Mouse (Mus musculus) embryo, embryonic 10.5 days (tissue): ENCODE measurements at regions not wholly inside any gene's neighbourhood (a gene's known extent, or its start where the extent isn't known, plus 50 kb on each side); places are given as distances from the start of the nearest gene placed in this dataset.

Experiments used
- DNase-seq: peaks from one replicate; pipeline ENCODE4 v3.0.0-alpha.2; 2015; ENCODE audit warnings: low spot score

GRCm38 (mm10) chr7:79201246-79201645 is 52.4 kb upstream of the Mfge8 start:
- no peak for DNase-seq

- no peak for DNase-seq
Measured at GRCm38 (mm10) chr7:79202336-79202735, 53.5 kb upstream of the Mfge8 start.

DNA sequence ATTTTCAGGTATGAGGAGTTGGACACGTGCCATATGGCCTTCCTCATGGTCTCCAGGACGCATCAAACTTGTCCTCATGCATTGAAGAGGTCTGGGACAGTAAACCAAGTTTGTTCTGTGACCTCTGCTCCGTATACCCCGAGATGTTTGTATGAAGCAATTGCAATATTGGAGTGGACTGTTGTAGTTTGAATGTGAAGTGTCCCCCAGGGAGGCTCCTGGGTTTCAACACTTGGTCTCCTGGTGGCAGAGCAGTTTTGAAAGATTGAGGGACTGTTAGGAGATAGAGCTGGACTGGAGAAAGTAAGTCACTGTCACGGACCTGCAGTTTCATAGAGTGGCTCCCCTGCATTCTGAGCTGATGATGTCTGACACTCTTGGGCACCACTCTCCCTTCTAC is 54.6 kb upstream of the Mfge8 start:
- DNase-seq, result no peak

GRCm38 (mm10) chr7:79207140-79207539 is 58.3 kb upstream of the Mfge8 start:
- DNase-seq, result peak; percentile 13

GRCm38 (mm10) chr7:79210376-79211215 is 61.7 kb upstream of the Mfge8 start:
- no peak for DNase-seq

GRCm38 (mm10) chr7:79211287-79211976 is 61.6 kb upstream of the Abhd2 start:
- DNase-seq, result peak; percentile 31

DNA sequence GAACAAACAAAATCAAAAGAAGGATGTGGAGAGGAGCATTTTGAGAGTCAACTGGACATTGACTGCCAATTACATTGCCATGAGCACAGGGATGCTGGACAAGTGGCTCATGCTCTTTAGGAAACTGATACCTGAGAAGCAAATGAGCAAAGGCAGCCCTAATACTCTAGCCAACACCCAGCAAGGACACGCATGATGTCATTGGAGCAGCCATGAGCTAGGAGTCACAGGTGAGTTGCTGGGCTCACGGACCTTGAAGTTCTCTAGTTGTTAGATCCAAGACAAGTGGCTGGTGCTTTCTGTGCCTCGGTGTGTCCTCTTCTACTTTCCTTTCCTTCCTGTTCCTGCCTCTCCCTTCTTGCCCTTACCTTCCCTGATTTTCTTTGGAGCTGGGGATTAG is 60.8 kb upstream of the Abhd2 start:
- no peak for DNase-seq

DNA sequence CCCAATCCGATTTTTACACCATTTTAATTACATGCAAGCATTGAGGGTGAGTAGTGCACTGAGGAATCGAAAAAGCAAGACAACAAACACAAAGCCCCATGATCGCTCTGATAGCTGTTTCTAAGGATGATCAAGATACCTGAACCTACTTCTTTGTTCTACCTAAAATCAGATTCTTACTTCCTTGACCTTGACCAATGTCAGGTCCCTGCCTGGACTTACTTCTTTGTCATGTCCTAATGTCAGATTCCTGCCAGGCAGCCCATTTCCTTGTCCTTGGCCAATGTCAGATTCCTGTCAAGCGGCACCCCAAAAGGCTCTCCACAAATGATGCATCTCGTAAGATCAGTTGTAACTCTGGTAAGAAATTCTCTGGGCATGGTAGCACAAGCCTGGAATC is 58.0 kb upstream of the Abhd2 start:
- no peak for DNase-seq

DNA sequence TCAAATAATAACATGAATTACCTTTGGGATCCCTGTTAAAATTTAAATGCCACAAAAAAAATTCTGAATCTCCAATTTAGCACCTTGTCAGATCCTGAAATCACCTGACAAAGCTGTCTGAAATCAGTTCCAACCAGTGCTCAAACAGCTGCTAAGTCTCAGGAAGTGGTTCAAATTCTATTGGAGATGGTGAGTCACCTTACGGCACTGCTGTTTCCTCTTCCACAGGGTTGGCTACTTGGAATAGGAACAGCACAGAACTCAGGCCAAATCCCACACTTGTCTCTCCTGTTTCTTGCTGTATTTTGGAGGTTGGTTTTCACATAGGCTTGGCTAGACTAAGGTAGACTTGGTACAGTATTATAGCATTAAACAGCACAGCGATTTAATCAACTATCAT is 55.8 kb upstream of the Abhd2 start:
- DNase-seq, result no peak

DNA sequence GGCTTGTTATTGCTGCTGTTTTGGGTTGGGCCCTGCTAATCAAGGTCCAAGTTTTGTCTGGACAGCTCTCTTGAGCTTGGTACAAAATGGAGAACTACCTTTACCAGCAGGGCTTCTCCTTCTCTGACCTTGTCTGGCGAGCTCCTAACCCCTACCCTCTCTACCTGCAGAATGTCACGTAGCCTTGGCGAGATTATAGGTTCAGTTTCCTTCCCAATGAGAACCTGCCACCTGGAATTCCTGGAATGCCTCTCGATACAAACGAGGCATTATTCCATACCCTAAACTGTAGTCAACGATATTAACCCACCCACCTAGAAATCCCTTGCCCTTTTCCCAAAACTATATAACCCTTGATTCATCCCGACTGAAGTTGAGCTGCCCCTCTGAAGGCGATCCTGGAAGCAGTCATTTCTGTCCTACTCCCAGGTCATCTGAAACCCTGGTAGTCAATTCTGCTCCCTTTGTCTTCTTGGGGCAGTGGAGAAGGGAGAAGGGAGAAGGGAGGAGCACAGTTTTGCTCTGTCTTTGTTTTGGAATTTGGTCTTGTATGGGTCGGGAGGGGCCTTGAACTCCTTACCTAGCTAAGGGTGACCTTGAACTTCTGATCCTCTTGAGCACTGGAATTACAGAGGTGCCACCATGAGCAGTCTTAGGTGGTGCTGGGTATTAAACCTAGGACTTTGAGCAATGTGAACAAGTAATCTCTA is 50.2 kb upstream of the Abhd2 start:
- no peak for DNase-seq
